Mouse (Mus musculus) liver, embryonic 15.5 days (tissue): ENCODE measurements around the gene Ptgr1. TPM values are rescaled to one million over a fixed set of nuclear protein-coding genes. Genes with fewer than 3 reads are reported as not detected.

Experiments
- ATAC-seq: fragments of 200-750 bp; cut with Nextera tagmentation; 2 replicates; pipeline ENCODE4 v1.8.0; 2017; ENCODE audit warnings: moderate number of reproducible peaks, mild to moderate bottlenecking, moderate library complexity; ENCODE audit not compliant: insufficient read depth
- H3K27ac ChIP-seq: fragments of 300-500 bp; sonication (generic); replicated peaks from 2 replicates; pipeline ENCODE4 v1.5.1; 2015; ENCODE audit warnings: mild to moderate bottlenecking, inconsistent platforms
- H3K27me3 ChIP-seq: fragments of 300-500 bp; sonication (generic); 2 replicates; pipeline ENCODE4 v1.6.1; 2015; ENCODE audit warnings: mild to moderate bottlenecking, inconsistent platforms
- H3K36me3 ChIP-seq: fragments of 300-500 bp; sonication (generic); replicated peaks from 2 replicates; pipeline ENCODE4 v1.6.1; 2015; ENCODE audit warnings: moderate library complexity, mild to moderate bottlenecking, inconsistent platforms
- H3K4me1 ChIP-seq: fragments of 300-500 bp; sonication (generic); replicated peaks from 2 replicates; pipeline ENCODE4 v1.6.1; 2015; ENCODE audit warnings: inconsistent platforms
- H3K4me2 ChIP-seq: fragments of 300-500 bp; sonication (generic); 2 replicates; pipeline ENCODE4 v1.6.1; 2015; ENCODE audit warnings: moderate library complexity, mild to moderate bottlenecking, inconsistent platforms
- H3K4me3 ChIP-seq: fragments of 300-500 bp; sonication (generic); replicated peaks from 2 replicates; pipeline ENCODE4 v1.5.1; 2015; ENCODE audit warnings: mild to moderate bottlenecking, inconsistent platforms
- H3K9ac ChIP-seq: fragments of 300-500 bp; sonication (generic); 2 replicates; pipeline ENCODE4 v1.6.1; 2015; ENCODE audit warnings: moderate library complexity, mild to moderate bottlenecking, inconsistent platforms
- H3K9me3 ChIP-seq: fragments of 300-500 bp; sonication (generic); replicated peaks from 2 replicates; pipeline ENCODE4 v1.6.1; 2016; ENCODE audit warnings: inconsistent platforms
- WGBS: fragments of 180-500 bp; shearing (Covaris S2); methylation state at CpG from one replicate; pipeline ENCODE4 v1.1.7; 2015; ENCODE audit warnings: mixed read lengths; ENCODE audit not compliant: insufficient replicate concordance; 5-methylcytosine and 5-hydroxymethylcytosine counted together
- polyA plus RNA-seq: library from polyadenylated mRNA; unstranded; fragments of >200 nt; fragmentation: Nextera tagmentation; extraction: Ambion mirVana; gene quantifications from 2 replicates; pipeline ENCODE4 v1.2.1, GENCODE M21; 2015

Gene Ptgr1
- polyA plus RNA-seq, 1 experiment from 2014 or later, result 15.1 TPM

DNA sequence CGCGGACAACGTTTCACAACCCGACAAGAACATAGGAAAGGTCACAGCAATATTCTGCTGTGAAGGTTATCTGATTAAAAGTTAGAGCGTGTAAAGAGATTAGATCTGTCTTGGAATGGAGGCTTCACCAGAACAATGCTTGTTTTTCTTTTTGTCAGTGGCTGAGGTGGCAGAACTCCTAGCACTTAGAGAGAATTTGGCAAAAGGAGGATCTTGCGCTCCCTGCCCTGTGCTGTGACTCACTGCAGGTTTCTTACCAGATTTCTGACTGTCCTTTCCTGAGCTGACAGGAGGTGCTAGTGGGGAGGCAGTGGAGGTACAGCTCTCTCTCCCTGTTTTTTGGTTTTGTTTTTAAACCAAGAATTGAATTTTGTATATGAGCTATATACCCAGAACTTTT lies 20.1 kb upstream of the Ptgr1 start:
- Histone ChIP-seq H3K4me2 (no peak overlapping the region), H3K4me1 (peaks cover 77% of the 10 kb centered on the region), H3K36me3 (no peaks in the 10 kb centered on the region), H3K27ac (no peak overlapping the region), H3K27me3 (no peaks in the 10 kb centered on the region), H3K9ac (no peak overlapping the region), H3K9me3 (no peaks in the 10 kb centered on the region), H3K4me3 (no peak overlapping the region)
- WGBS, result 71% methylated on average over 6 of the region's 6 CpGs
- no peak for ATAC-seq

DNA sequence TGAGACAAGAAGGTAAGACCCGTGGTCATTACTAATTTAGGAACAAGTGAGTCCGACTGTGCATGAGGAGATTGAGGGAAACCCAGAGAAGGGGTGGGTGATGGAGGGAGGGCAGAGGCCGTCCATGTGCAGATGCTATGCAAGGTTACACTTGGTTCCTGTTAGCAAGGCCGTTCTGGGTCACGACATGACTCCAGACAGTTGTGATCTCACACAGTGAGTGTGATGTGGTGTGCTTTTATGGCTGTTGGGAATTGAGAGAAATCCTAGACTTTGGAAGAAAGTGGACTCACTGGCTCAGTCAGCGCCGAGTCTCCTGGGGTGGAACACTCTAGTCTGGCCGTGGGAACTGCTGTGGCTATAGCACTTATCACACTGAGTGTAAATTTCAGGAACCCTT lies 19.3 kb upstream of the Ptgr1 start:
- Histone ChIP-seq H3K9me3 (no peaks in the 10 kb centered on the region), H3K27ac (no peak overlapping the region), H3K36me3 (no peaks in the 10 kb centered on the region), H3K9ac (no peak overlapping the region), H3K4me2 (no peak overlapping the region), H3K27me3 (no peaks in the 10 kb centered on the region), H3K4me1 (peaks cover 71% of the 10 kb centered on the region), H3K4me3 (no peak overlapping the region)
- no peak for ATAC-seq
- 50% methylated on average over 8 of the region's 8 CpGs for WGBS

DNA sequence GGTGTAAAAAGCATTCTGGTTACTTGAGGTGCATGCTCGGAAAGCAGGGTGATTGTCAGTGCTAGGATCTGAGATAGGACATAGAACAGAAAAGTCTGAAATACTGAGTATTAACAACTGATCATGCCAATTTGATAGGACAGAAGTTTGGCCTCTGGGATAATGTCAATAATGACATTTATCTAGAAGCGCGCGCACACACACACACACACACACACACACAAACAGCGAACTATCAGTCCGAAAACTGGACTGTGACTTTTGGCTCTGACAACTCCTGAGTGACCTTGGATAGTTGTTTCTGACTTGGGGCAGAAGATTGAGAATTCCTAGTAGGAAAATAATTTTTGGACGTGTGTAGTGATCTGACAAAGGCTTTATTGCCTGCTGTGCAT lies 16.9 kb upstream of the Ptgr1 start:
- peaks cover 56% of the 10 kb centered on the region for H3K4me1 ChIP-seq
- peak overlapping the region; percentile 87 for H3K9ac ChIP-seq
- ATAC-seq, result no peak
- H3K4me3 ChIP-seq, result peak overlapping the region; percentile 92
- WGBS, result 11% methylated on average over 7 of the region's 7 CpGs
- peak overlapping the region; percentile 89; the same call in 1 of the 2 replicates for H3K27ac ChIP-seq
- H3K27me3 ChIP-seq, result no peaks in the 10 kb centered on the region
- peak overlapping the region; percentile 98 for H3K4me2 ChIP-seq
- no peaks in the 10 kb centered on the region for H3K36me3 ChIP-seq
- H3K9me3 ChIP-seq, result no peaks in the 10 kb centered on the region

GRCm38 (mm10) chr4:59002948-59003805 lies 16.3 kb upstream of the Ptgr1 start, which contains the start of gene Gm20503:
Gene Gm20503, plus strand, starts transcription at chr4:59003210.
- Histone ChIP-seq H3K4me1 (peaks cover 54% of the 10 kb centered on the region), H3K9ac (peak within 1 kb of the TSS; percentile 87), H3K4me3 (peak within 1 kb of the TSS; percentile 92), H3K27me3 (no peaks in the 10 kb centered on the region), H3K4me2 (peak within 1 kb of the TSS; percentile 98), H3K27ac (peak within 1 kb of the TSS; percentile 89), H3K36me3 (no peaks in the 10 kb centered on the region), H3K9me3 (no peaks in the 10 kb centered on the region)
- peak; percentile 98 for ATAC-seq
- WGBS, result under 1% methylated on average over 89 of the region's 89 CpGs

GRCm38 (mm10) chr4:59000614-59001013 lies 13.7 kb upstream of the Ptgr1 start:
- Histone ChIP-seq H3K9me3 (no peaks in the 10 kb centered on the region), H3K4me1 (peaks cover 39% of the 10 kb centered on the region), H3K4me3 (no peak overlapping the region), H3K27ac (no peak overlapping the region), H3K36me3 (no peaks in the 10 kb centered on the region), H3K27me3 (no peaks in the 10 kb centered on the region), H3K9ac (no peak overlapping the region), H3K4me2 (no peak overlapping the region)
- WGBS, result 2% methylated on average over 2 of the region's 2 CpGs
- no peak for ATAC-seq

DNA sequence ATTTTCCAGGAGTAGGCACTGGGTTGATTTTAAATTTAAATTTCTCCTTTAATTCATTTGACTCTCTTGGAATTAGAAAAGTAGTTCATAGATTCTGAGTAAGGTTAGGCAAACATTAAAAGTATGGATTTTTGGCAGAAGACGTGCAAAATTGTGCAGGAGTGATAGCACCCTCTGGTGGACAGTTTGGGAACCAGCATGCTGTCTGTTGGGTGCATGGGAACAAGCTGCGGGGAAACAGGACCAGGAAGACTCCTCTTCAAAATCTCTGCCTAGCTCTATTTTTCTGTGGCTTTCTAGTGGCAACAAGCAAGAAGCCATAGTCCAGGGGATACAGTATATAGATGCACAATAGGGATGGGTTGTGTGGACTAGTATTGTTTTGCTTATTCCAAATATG lies 12.8 kb upstream of the Ptgr1 start:
- no peak overlapping the region for H3K27ac ChIP-seq
- no peak overlapping the region for H3K9ac ChIP-seq
- peaks cover 38% of the 10 kb centered on the region for H3K4me1 ChIP-seq
- no peaks in the 10 kb centered on the region for H3K36me3 ChIP-seq
- H3K4me3 ChIP-seq, result no peak overlapping the region
- no peak overlapping the region for H3K4me2 ChIP-seq
- no peaks in the 10 kb centered on the region for H3K27me3 ChIP-seq
- H3K9me3 ChIP-seq, result no peaks in the 10 kb centered on the region
- WGBS, result under 1% methylated on average over 2 of the region's 2 CpGs
- no peak for ATAC-seq

GRCm38 (mm10) chr4:58998688-58999087 lies 11.8 kb upstream of the Ptgr1 start:
- Histone ChIP-seq H3K4me3 (no peak overlapping the region), H3K4me1 (peaks cover 34% of the 10 kb centered on the region), H3K4me2 (no peak overlapping the region), H3K9ac (no peak overlapping the region), H3K27me3 (no peaks in the 10 kb centered on the region), H3K27ac (no peak overlapping the region), H3K36me3 (no peaks in the 10 kb centered on the region), H3K9me3 (no peaks in the 10 kb centered on the region)
- ATAC-seq, result no peak
- WGBS, result 37% methylated on average over 1 of the region's 1 CpGs

DNA sequence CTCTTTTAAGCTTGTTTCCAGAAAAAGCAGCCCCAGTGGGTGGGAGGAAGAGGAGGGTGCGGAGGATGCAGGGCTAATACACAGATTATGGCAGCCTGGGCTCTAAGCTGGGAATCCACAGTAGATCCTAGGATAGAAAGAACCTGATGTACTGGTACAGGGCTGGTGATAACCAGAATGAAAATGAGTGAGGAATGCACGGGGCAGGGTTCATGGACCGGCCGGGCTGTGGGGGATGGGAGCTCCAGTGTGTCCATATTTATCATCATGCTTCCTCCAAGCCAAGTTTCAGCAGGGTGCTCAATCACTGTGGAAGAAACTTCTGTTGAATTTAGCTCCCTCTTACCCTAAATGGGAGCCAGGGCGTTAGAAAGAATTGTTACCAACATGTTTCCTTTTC lies 10.2 kb upstream of the Ptgr1 start:
- Histone ChIP-seq H3K27me3 (no peaks in the 10 kb centered on the region), H3K9me3 (no peaks in the 10 kb centered on the region), H3K27ac (no peak overlapping the region), H3K4me2 (no peak overlapping the region), H3K36me3 (no peaks in the 10 kb centered on the region), H3K4me1 (peaks cover 37% of the 10 kb centered on the region), H3K9ac (no peak overlapping the region), H3K4me3 (no peak overlapping the region)
- 72% methylated on average over 5 of the region's 5 CpGs for WGBS
- no peak for ATAC-seq

GRCm38 (mm10) chr4:58995251-58995693 lies 8.4 kb upstream of the Ptgr1 start:
- no peak overlapping the region for H3K27ac ChIP-seq
- peaks cover 49% of the 10 kb centered on the region for H3K4me1 ChIP-seq
- no peak overlapping the region for H3K4me2 ChIP-seq

DNA sequence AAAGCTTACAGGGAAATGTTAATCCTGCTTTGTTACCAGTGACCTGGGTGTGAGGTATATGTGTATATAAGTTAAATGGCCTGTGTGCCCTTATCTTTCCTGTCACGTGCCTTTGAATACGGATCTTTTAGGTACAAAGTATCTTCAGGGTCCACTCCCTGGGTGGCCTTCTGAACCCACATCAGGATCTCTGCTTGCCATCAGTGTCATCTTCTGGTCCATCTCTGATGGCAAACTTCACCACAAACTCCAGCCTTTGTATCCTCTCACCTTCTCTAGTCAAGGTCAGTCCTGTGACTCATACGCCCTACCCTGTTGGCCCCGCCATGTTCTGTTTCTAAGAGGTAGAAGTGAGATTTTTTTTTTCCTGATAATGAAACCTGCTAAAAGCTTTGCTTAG lies 7.8 kb upstream of the Ptgr1 start, which contains the start of gene Dnajc25:
TSS of gene Dnajc25 (plus strand) at position 301 of the 400 bp plus-strand sequence.
- WGBS, result 49% methylated on average over 4 of the region's 4 CpGs
- peaks cover 50% of the 10 kb centered on the region for H3K4me1 ChIP-seq
- no peak within 1 kb of the TSS for H3K9ac ChIP-seq
- H3K36me3 ChIP-seq, result no peaks in the 10 kb centered on the region
- H3K4me2 ChIP-seq, result no peak within 1 kb of the TSS
- no peaks in the 10 kb centered on the region for H3K9me3 ChIP-seq
- no peak for ATAC-seq
- H3K27ac ChIP-seq, result no peak within 1 kb of the TSS
- no peak within 1 kb of the TSS for H3K4me3 ChIP-seq
- H3K27me3 ChIP-seq, result no peaks in the 10 kb centered on the region

More at GRCm38 (mm10) chr4:58995251-58995693, 8.4 kb upstream of the Ptgr1 start:
- H3K4me3 ChIP-seq, result no peak overlapping the region
- ATAC-seq, result no peak
- H3K9me3 ChIP-seq, result no peaks in the 10 kb centered on the region
- no peaks in the 10 kb centered on the region for H3K27me3 ChIP-seq
- H3K36me3 ChIP-seq, result no peaks in the 10 kb centered on the region
- no peak overlapping the region for H3K9ac ChIP-seq
- 55% methylated on average over 8 of the region's 8 CpGs for WGBS

- peak; percentile 51; the same call in 1 of the 2 replicates for ATAC-seq
- H3K4me2 ChIP-seq, result peak overlapping the region; percentile 58
- H3K36me3 ChIP-seq, result no peaks in the 10 kb centered on the region
- H3K9ac ChIP-seq, result peak overlapping the region; percentile 6; the same call in 1 of the 2 replicates
- H3K4me1 ChIP-seq, result peaks cover 64% of the 10 kb centered on the region
- WGBS, result 24% methylated on average over 5 of the region's 5 CpGs
- H3K9me3 ChIP-seq, result no peaks in the 10 kb centered on the region
- no peak overlapping the region for H3K4me3 ChIP-seq
- no peak overlapping the region for H3K27ac ChIP-seq
- H3K27me3 ChIP-seq, result no peaks in the 10 kb centered on the region
Observed at GRCm38 (mm10) chr4:58992195-58992594, 5.3 kb upstream of the Ptgr1 start.
